14 mouse cellular contexts compared by ENCODE assay signal in genomic region chr8:70286737-70287136, GRCm38 (mm10). TPM values are rescaled to one million over a fixed set of nuclear protein-coding genes. Genes with fewer than 3 reads are reported as not detected.
DNase-seq lines count a peak whose midpoint lies in the region; ATAC-seq and TF ChIP-seq lines count a peak whose summit lies in the region.
"Had no signal": no experiment of that assay in that cellular context is flagged by ENCODE, and none has a peak within 500 bp of the region (broad histone marks: within the 10 kb centered on the region; RNA-seq: fewer than 3 reads in every experiment).

No protein-coding gene starts in this region.

- intact Hi-C loops in heart, adult 2 months (cut with DNase I) = no loop called here

- peaks cover 7% of the 10 kb centered on the region for H3K4me1 ChIP-seq in heart, adult 2 months (ENCODE audit: control insufficient read depth, insufficient read depth, low read length)
- peaks cover 12% of the 10 kb centered on the region for H3K4me1 ChIP-seq in thymus, adult 2 months (replicated peaks; ENCODE audit: control insufficient read depth, insufficient read depth, low read length)
- no peaks in the 10 kb centered on the region for H3K4me1 ChIP-seq in embryonic fibroblast, embryonic 13.5 days (ENCODE audit: control insufficient read depth, insufficient read depth, low read length)
- peaks cover 16% of the 10 kb centered on the region for H3K4me1 ChIP-seq in forebrain, embryonic 15.5 days

- no peaks in the 10 kb centered on the region for H3K27me3 ChIP-seq in heart, adult 2 months (ENCODE audit: control insufficient read depth, insufficient read depth, low read length)
- H3K27me3 ChIP-seq in thymus, adult 2 months (ENCODE audit: control insufficient read depth, insufficient read depth, low read length) = no peaks in the 10 kb centered on the region
- no peaks in the 10 kb centered on the region for H3K27me3 ChIP-seq in forebrain, embryonic 15.5 days
- H3K27me3 ChIP-seq: heart, embryonic 15.5 days; limb, embryonic 15.5 days had no signal

- H3K4me3 ChIP-seq in heart, adult 2 months = no peak overlapping the region
- no peak overlapping the region for H3K4me3 ChIP-seq in thymus, adult 2 months (ENCODE audit: control insufficient read depth, insufficient read depth, low read length)
- no peak overlapping the region for H3K4me3 ChIP-seq in embryonic fibroblast, embryonic 13.5 days (ENCODE audit: insufficient read depth, low read length)
- H3K4me3 ChIP-seq in forebrain, embryonic 15.5 days = no peak overlapping the region
- H3K4me3 ChIP-seq: heart, embryonic 15.5 days; limb, embryonic 15.5 days had no signal

- no peak for TF ChIP-seq POLR2A in heart, adult 2 months (IDR thresholded peaks at IDR 0.05; ENCODE audit: insufficient read depth, low read depth, low read length)
- no peak for TF ChIP-seq POLR2A in thymus, adult 2 months (IDR thresholded peaks at IDR 0.05; ENCODE audit: control insufficient read depth, extremely low read depth, insufficient read depth, low read length, poor library complexity)
- TF ChIP-seq POLR2A in embryonic fibroblast, embryonic 13.5 days (IDR thresholded peaks at IDR 0.05; ENCODE audit: low read depth, low read length) = no peak

- H3K27ac ChIP-seq in heart, adult 2 months = no peak overlapping the region
- no peak overlapping the region for H3K27ac ChIP-seq in thymus, adult 2 months (ENCODE audit: control insufficient read depth, insufficient read depth, low read length)
- no peak overlapping the region for H3K27ac ChIP-seq in embryonic fibroblast, embryonic 13.5 days (ENCODE audit: insufficient read depth, low read length)
- H3K27ac ChIP-seq in forebrain, embryonic 15.5 days (replicated peaks) = no peak overlapping the region
- H3K27ac ChIP-seq: heart, embryonic 15.5 days; limb, embryonic 15.5 days had no signal

- DNase-seq in heart, adult 2 months = no peak
- no peak for DNase-seq in heart, adult 11 months
- DNase-seq in thymus, adult 2 months = peak; percentile 23
- DNase-seq in thymus, postnatal 0 days (ENCODE audit: low spot score) = no peak
- no peak for DNase-seq in urinary bladder, adult 2 months (ENCODE audit: low spot score)
- DNase-seq in embryo, embryonic 10.5 days (ENCODE audit: low spot score) = no peak
- DNase-seq: cerebellum, postnatal 36 days; gastrocnemius, postnatal 10 days; kidney, adult 11 months had no signal

- TF ChIP-seq EP300 in heart, adult 2 months (IDR thresholded peaks at IDR 0.05; ENCODE audit: insufficient read depth, low read depth, low read length) = no peak

- H3K9ac ChIP-seq in heart, adult 2 months (ENCODE audit: low read depth, low read length) = no peak overlapping the region
- no peak overlapping the region for H3K9ac ChIP-seq in forebrain, embryonic 15.5 days (replicated peaks)
- H3K9ac ChIP-seq: heart, embryonic 15.5 days; limb, embryonic 15.5 days had no signal

- no peaks in the 10 kb centered on the region for H3K9me3 ChIP-seq in forebrain, embryonic 15.5 days
- H3K9me3 ChIP-seq: heart, embryonic 15.5 days; limb, embryonic 15.5 days had no signal

- no peak for ATAC-seq in forebrain, embryonic 15.5 days (replicated peaks)

- no peak overlapping the region for H3K4me2 ChIP-seq in forebrain, embryonic 15.5 days (replicated peaks)
- H3K4me2 ChIP-seq: heart, embryonic 15.5 days; limb, embryonic 15.5 days had no signal

- H3K36me3 ChIP-seq in heart, adult 2 months (ENCODE audit: control insufficient read depth, insufficient read depth, low read length) = no peaks in the 10 kb centered on the region
- H3K36me3 ChIP-seq in thymus, adult 2 months (ENCODE audit: control insufficient read depth, insufficient read depth, low read length) = peaks cover 9% of the 10 kb centered on the region; the same call in 1 of the 2 replicates
- peaks cover 49% of the 10 kb centered on the region for H3K36me3 ChIP-seq in forebrain, embryonic 15.5 days

- peak; percentile 59 for TF ChIP-seq CTCF in heart, adult 2 months (IDR thresholded peaks at IDR 0.05)
- peak; percentile 43; the same call in 1 of the 2 replicates for TF ChIP-seq CTCF in thymus, adult 2 months (IDR thresholded peaks at IDR 0.05; ENCODE audit: borderline replicate concordance, control insufficient read depth, extremely low read depth, insufficient read depth, low read length, poor library complexity)
- peak; percentile 47; the same call in 1 of the 2 replicates for TF ChIP-seq CTCF in embryonic fibroblast, embryonic 13.5 days (IDR thresholded peaks at IDR 0.05; ENCODE audit: borderline replicate concordance, insufficient read depth, low read length)

- WGBS in heart, adult 2 months = 92% methylated on average over 8 of the region's 8 CpGs
- 96% methylated on average over 8 of the region's 8 CpGs for WGBS in thymus, adult 2 months
- WGBS in forebrain, embryonic 15.5 days = 89% methylated on average over 8 of the region's 8 CpGs

- H3K79me2 ChIP-seq in heart, adult 2 months (replicated peaks; ENCODE audit: control insufficient read depth, insufficient read depth, low read length) = no peaks in the 10 kb centered on the region

RNA-seq across cellular contexts. Expression of gene Homer3, which starts 4.1 kb away (rescaled TPM):
- 1 to 10 TPM; 7.2 to 8.3 TPM for total RNA-seq in heart, adult 2 months (2021)
- polyA plus RNA-seq in heart, adult 2 months (2012; rRNA removed) = 13.6 and 14.9 TPM in 2 replicates
- polyA plus RNA-seq in thymus, adult 2 months (2012; rRNA removed) = 60.6 and 67.6 TPM in 2 replicates
- 25.7 and 26.9 TPM in 2 replicates for polyA plus RNA-seq in thymus, postnatal 0 days (2015; fragmentation: Nextera tagmentation; extraction: Ambion mirVana)
- 42.2 and 54.0 TPM in 2 replicates for polyA plus RNA-seq in embryonic fibroblast, embryonic 13.5 days (2011; ENCODE audit: insufficient read length, low read depth, missing spikeins)
- 34.4 and 37.9 TPM in 2 replicates for polyA plus RNA-seq in urinary bladder, adult 2 months (2012; rRNA removed)
- 52.5 and 55.7 TPM in 2 replicates for polyA plus RNA-seq in forebrain, embryonic 15.5 days (2015; fragmentation: Nextera tagmentation; extraction: Ambion mirVana)

RNA-seq across cellular contexts. Expression of gene Ddx49, which starts 15.6 kb away (rescaled TPM):
- 10 to 100 TPM; 21.6 to 26.4 TPM for total RNA-seq in heart, adult 2 months (2021)
- 24.3 and 27.1 TPM in 2 replicates for polyA plus RNA-seq in heart, adult 2 months (2012; rRNA removed)
- 72.1 and 75.4 TPM in 2 replicates for polyA plus RNA-seq in thymus, adult 2 months (2012; rRNA removed)
- 53.6 and 58.1 TPM in 2 replicates for polyA plus RNA-seq in thymus, postnatal 0 days (2015; fragmentation: Nextera tagmentation; extraction: Ambion mirVana)
- 24.8 and 31.6 TPM in 2 replicates for polyA plus RNA-seq in embryonic fibroblast, embryonic 13.5 days (2011; ENCODE audit: insufficient read length, low read depth, missing spikeins)
- 35.1 and 35.2 TPM in 2 replicates for polyA plus RNA-seq in urinary bladder, adult 2 months (2012; rRNA removed)
- 52.2 and 53.8 TPM in 2 replicates for polyA plus RNA-seq in forebrain, embryonic 15.5 days (2015; fragmentation: Nextera tagmentation; extraction: Ambion mirVana)

RNA-seq across cellular contexts. Expression of gene Cope, which starts 15.6 kb away (rescaled TPM):
- total RNA-seq in heart, adult 2 months (2021) = 100 to 1,000 TPM; 147 to 155 TPM
- polyA plus RNA-seq in heart, adult 2 months (2012; rRNA removed) = 193 and 209 TPM in 2 replicates
- polyA plus RNA-seq in thymus, adult 2 months (2012; rRNA removed) = 397 and 454 TPM in 2 replicates
- 314 and 316 TPM in 2 replicates for polyA plus RNA-seq in thymus, postnatal 0 days (2015; fragmentation: Nextera tagmentation; extraction: Ambion mirVana)
- 129 and 132 TPM in 2 replicates for polyA plus RNA-seq in embryonic fibroblast, embryonic 13.5 days (2011; ENCODE audit: insufficient read length, low read depth, missing spikeins)
- 211 and 264 TPM in 2 replicates for polyA plus RNA-seq in urinary bladder, adult 2 months (2012; rRNA removed)
- polyA plus RNA-seq in forebrain, embryonic 15.5 days (2015; fragmentation: Nextera tagmentation; extraction: Ambion mirVana) = 266 and 271 TPM in 2 replicates

RNA-seq across cellular contexts. Expression of gene Cers1, which starts 28.8 kb away (rescaled TPM):
- total RNA-seq in heart, adult 2 months (2021) = under 1 TPM; 0.34 to 0.64 TPM
- 0.97 and 1.2 TPM in 2 replicates for polyA plus RNA-seq in heart, adult 2 months (2012; rRNA removed)
- 0.13 and 0.61 TPM in 2 replicates for polyA plus RNA-seq in thymus, adult 2 months (2012; rRNA removed)
- polyA plus RNA-seq in thymus, postnatal 0 days (2015; fragmentation: Nextera tagmentation; extraction: Ambion mirVana) = 0.19 and 0.40 TPM in 2 replicates
- polyA plus RNA-seq in embryonic fibroblast, embryonic 13.5 days (2011; ENCODE audit: insufficient read length, low read depth, missing spikeins) = 2.6 and 3.2 TPM in 2 replicates
- polyA plus RNA-seq in urinary bladder, adult 2 months (2012; rRNA removed) = 1.3 and 2.1 TPM in 2 replicates
- 31.3 and 31.9 TPM in 2 replicates for polyA plus RNA-seq in forebrain, embryonic 15.5 days (2015; fragmentation: Nextera tagmentation; extraction: Ambion mirVana)
- polyA plus RNA-seq: G1E had no signal

RNA-seq across cellular contexts. Expression of gene Gdf1, which starts 42.9 kb away (rescaled TPM):
- total RNA-seq in heart, adult 2 months (2021) = not detected
- 0.14 TPM in 1 of 2 replicates, not detected in the other for polyA plus RNA-seq in heart, adult 2 months (2012; rRNA removed)
- 0.13 and 0.23 TPM in 2 replicates for polyA plus RNA-seq in thymus, adult 2 months (2012; rRNA removed)
- 0.13 TPM in 1 of 2 replicates, not detected in the other for polyA plus RNA-seq in thymus, postnatal 0 days (2015; fragmentation: Nextera tagmentation; extraction: Ambion mirVana)
- polyA plus RNA-seq in embryonic fibroblast, embryonic 13.5 days (2011; ENCODE audit: insufficient read length, low read depth, missing spikeins) = not detected in 2 replicates
- 0.74 and 1.3 TPM in 2 replicates for polyA plus RNA-seq in urinary bladder, adult 2 months (2012; rRNA removed)
- polyA plus RNA-seq in forebrain, embryonic 15.5 days (2015; fragmentation: Nextera tagmentation; extraction: Ambion mirVana) = 0.87 and 5.1 TPM in 2 replicates
- total RNA-seq: G1E had no signal
- polyA plus RNA-seq: G1E had no signal
